Comparison of ENCODE assay signal across 8 mouse cellular contexts in the genomic region with DNA sequence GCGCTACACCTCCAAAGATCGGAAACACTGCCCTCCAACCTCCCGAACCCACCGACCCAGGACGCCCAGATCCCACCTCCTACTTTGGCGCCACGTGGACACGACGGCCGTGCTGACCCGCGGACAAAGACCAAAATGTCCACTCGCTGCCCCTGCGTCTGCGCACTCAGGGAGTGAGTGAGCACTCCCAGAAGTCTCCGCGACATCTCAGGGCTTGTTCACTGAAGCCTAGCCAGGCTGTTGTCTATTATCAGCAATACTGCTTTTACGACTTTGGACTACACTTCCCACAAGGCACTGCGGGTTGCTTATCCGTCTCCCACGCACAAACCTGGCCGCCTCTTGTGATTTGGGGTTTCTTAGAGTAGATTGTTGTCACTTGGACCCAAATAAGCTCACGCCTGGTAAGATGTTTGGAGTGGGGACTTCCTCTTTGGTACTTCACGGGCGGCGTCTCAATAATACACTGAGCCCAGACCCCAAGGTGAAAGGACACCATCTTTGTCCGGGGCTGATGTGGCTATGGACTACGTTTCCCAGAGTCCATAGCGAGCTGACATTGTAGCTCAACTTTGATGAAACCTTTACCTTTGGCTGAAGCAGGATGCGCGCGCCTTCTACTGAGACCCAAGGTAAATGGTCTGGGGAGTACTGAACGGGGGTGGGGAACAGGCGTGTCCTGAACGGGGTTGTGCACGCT. TPM values are rescaled to one million over a fixed set of nuclear protein-coding genes. Genes with fewer than 3 reads are reported as not detected.
DNase-seq lines count a peak whose midpoint lies in the region; ATAC-seq lines count a peak whose summit lies in the region.

A gene (minus strand): TSS at position 168 of the 700 bp plus-strand sequence.

- peaks cover 3% of the 10 kb centered on the region; the same call in 1 of the 2 replicates for H3K4me1 ChIP-seq in brown adipose tissue, adult 24 weeks (ENCODE audit: control insufficient read depth, insufficient read depth, insufficient read length, low read length)
- peaks cover 28% of the 10 kb centered on the region for H3K4me1 ChIP-seq in heart, embryonic 13.5 days
- peaks cover 19% of the 10 kb centered on the region for H3K4me1 ChIP-seq in liver, embryonic 12.5 days
- 0 out of 2 replicates have a peak, but pooled peaks cover 6% of the 10 kb centered on the region for H3K4me1 ChIP-seq in stomach, embryonic 15.5 days

- WGBS in heart, embryonic 13.5 days = under 1% methylated on average over 36 of the region's 36 CpGs
- WGBS in liver, embryonic 12.5 days (ENCODE audit: insufficient replicate concordance) = under 1% methylated on average over 36 of the region's 36 CpGs
- under 1% methylated on average over 36 of the region's 36 CpGs for WGBS in stomach, embryonic 15.5 days

- peak within 1 kb of the TSS; percentile 96 for H3K27ac ChIP-seq in brown adipose tissue, adult 24 weeks (replicated peaks; ENCODE audit: low read depth, low read length)
- H3K27ac ChIP-seq in heart, embryonic 13.5 days (replicated peaks) = peak within 1 kb of the TSS; percentile 88
- peak within 1 kb of the TSS; percentile 82 for H3K27ac ChIP-seq in liver, embryonic 12.5 days
- H3K27ac ChIP-seq in stomach, embryonic 15.5 days = peak within 1 kb of the TSS; percentile 81

- peaks cover 11% of the 10 kb centered on the region; the same call in 1 of the 2 replicates for H3K9me3 ChIP-seq in heart, embryonic 13.5 days
- H3K9me3 ChIP-seq in liver, embryonic 12.5 days (replicated peaks) = peaks cover 14% of the 10 kb centered on the region; the same call in 1 of the 2 replicates
- 0 out of 2 replicates have a peak, but pooled peaks cover 4% of the 10 kb centered on the region for H3K9me3 ChIP-seq in stomach, embryonic 15.5 days

- peak within 1 kb of the TSS; percentile 94 for H3K4me3 ChIP-seq in brown adipose tissue, adult 24 weeks (ENCODE audit: insufficient read depth, low read depth, low read length)
- H3K4me3 ChIP-seq in heart, embryonic 13.5 days = peak within 1 kb of the TSS; percentile 69
- H3K4me3 ChIP-seq in liver, embryonic 12.5 days = peak within 1 kb of the TSS; percentile 80
- peak within 1 kb of the TSS; percentile 60 for H3K4me3 ChIP-seq in stomach, embryonic 15.5 days (replicated peaks)

- H3K36me3 ChIP-seq in heart, embryonic 13.5 days = peaks cover 37% of the 10 kb centered on the region
- peaks cover 32% of the 10 kb centered on the region for H3K36me3 ChIP-seq in liver, embryonic 12.5 days
- peaks cover 23% of the 10 kb centered on the region for H3K36me3 ChIP-seq in stomach, embryonic 15.5 days

- peak; percentile 93 for DNase-seq in CD4-positive helper T cell, adult 2 months (ENCODE audit: low read depth, low spot score)
- DNase-seq in fat pad, adult 2 months (ENCODE audit: extremely low read depth, low read depth, low spot score) = peak; percentile 81
- peak; percentile 94 for DNase-seq in kidney, postnatal 10 days
- DNase-seq in natural killer cell, adult 2 months (ENCODE audit: low spot score in 2 of 2) = peak; percentile 87 to 88

- ATAC-seq in heart, embryonic 13.5 days (ENCODE audit: extremely low read depth, insufficient number of reproducible peaks, low FRiP score, low TSS enrichment) = peak; percentile 94
- ATAC-seq in liver, embryonic 12.5 days = peak; percentile 98
- ATAC-seq in stomach, embryonic 15.5 days (ENCODE audit: insufficient read depth, low FRiP score, low read depth) = peak; percentile 97

- H3K27me3 ChIP-seq in heart, embryonic 13.5 days (replicated peaks) = no peaks in the 10 kb centered on the region
- no peaks in the 10 kb centered on the region for H3K27me3 ChIP-seq in liver, embryonic 12.5 days (replicated peaks)
- no peaks in the 10 kb centered on the region for H3K27me3 ChIP-seq in stomach, embryonic 15.5 days (replicated peaks)

- H3K9ac ChIP-seq in heart, embryonic 13.5 days = peak within 1 kb of the TSS; percentile 92
- H3K9ac ChIP-seq in liver, embryonic 12.5 days = peak within 1 kb of the TSS; percentile 85
- H3K9ac ChIP-seq in stomach, embryonic 15.5 days = peak within 1 kb of the TSS; percentile 46

- H3K4me2 ChIP-seq in heart, embryonic 13.5 days = peak within 1 kb of the TSS; percentile 76
- H3K4me2 ChIP-seq in liver, embryonic 12.5 days = peak within 1 kb of the TSS; percentile 75
- peak within 1 kb of the TSS; percentile 62 for H3K4me2 ChIP-seq in stomach, embryonic 15.5 days

RNA-seq across cellular contexts. Expression of the gene that starts here (rescaled TPM):
- 17.8 and 24.3 TPM in 2 replicates for polyA plus RNA-seq in brown adipose tissue, adult 24 weeks (2012; ENCODE audit: insufficient read depth, insufficient read length, missing spikeins)
- 8.6 and 9.5 TPM in 2 replicates for polyA plus RNA-seq in heart, embryonic 13.5 days (2015; fragmentation: Nextera tagmentation; extraction: Ambion mirVana)
- 6.8 and 6.9 TPM in 2 replicates for polyA plus RNA-seq in liver, embryonic 12.5 days (2016; fragmentation: Nextera tagmentation; extraction: Ambion mirVana)
- 15.0 and 18.0 TPM in 2 replicates for polyA plus RNA-seq in stomach, embryonic 15.5 days (2015; fragmentation: Nextera tagmentation; extraction: Ambion mirVana)

Comparison
In these comparisons a context has a peak if more than half of its experiments do, and no peak if none do; other contexts are left out.
1. Peak in every context shown above with its lines: DNase-seq, ATAC-seq, H3K4me3 ChIP-seq and H3K27ac ChIP-seq.